In genomic region chr10:51678251-51678639, GRCm38 (mm10) we compare ENCODE assay signal across 8 mouse cellular contexts. TPM values are rescaled to one million over a fixed set of nuclear protein-coding genes. Genes with fewer than 3 reads are reported as not detected.
DNase-seq lines count a peak whose midpoint lies in the region; ATAC-seq and TF ChIP-seq lines count a peak whose summit lies in the region.

No protein-coding gene starts in this region.

- no peaks in the 10 kb centered on the region for H3K9me3 ChIP-seq in lung, embryonic 14.5 days (ENCODE audit: low read depth, low read length)
- H3K9me3 ChIP-seq in embryonic facial prominence, embryonic 14.5 days (ENCODE audit: control insufficient read depth, low read length): no peaks in the 10 kb centered on the region
- no peaks in the 10 kb centered on the region for H3K9me3 ChIP-seq in limb, embryonic 10.5 days (replicated peaks)
- no peaks in the 10 kb centered on the region for H3K9me3 ChIP-seq in neural tube, embryonic 13.5 days

- no peak for TF ChIP-seq CTCF in lung, embryonic 14.5 days (IDR thresholded peaks at IDR 0.05; ENCODE audit: low read depth)

- H3K27me3 ChIP-seq in lung, embryonic 14.5 days (ENCODE audit: insufficient read depth, low read length): peaks cover 22% of the 10 kb centered on the region
- H3K27me3 ChIP-seq in embryonic facial prominence, embryonic 14.5 days (replicated peaks; ENCODE audit: control insufficient read depth, insufficient read depth, low read length): peaks cover 26% of the 10 kb centered on the region
- H3K27me3 ChIP-seq in limb, embryonic 10.5 days (ENCODE audit: low read depth, poor library complexity, severe bottlenecking): peaks cover 40% of the 10 kb centered on the region
- H3K27me3 ChIP-seq in neural tube, embryonic 13.5 days: peaks cover 35% of the 10 kb centered on the region

- ATAC-seq in lung, embryonic 14.5 days (ENCODE audit: insufficient read depth): no peak
- ATAC-seq in embryonic facial prominence, embryonic 14.5 days (ENCODE audit: low read depth): no peak
- peak; percentile 36; the same call in 1 of the 2 replicates for ATAC-seq in neural tube, embryonic 13.5 days (ENCODE audit: low read depth)

- 20% methylated on average over 10 of the region's 10 CpGs for WGBS in lung, embryonic 14.5 days
- 16% methylated on average over 10 of the region's 10 CpGs for WGBS in embryonic facial prominence, embryonic 14.5 days
- WGBS in limb, embryonic 10.5 days: 8% methylated on average over 10 of the region's 10 CpGs
- 3% methylated on average over 10 of the region's 10 CpGs for WGBS in neural tube, embryonic 13.5 days

- H3K4me1 ChIP-seq in lung, embryonic 14.5 days (ENCODE audit: insufficient read depth): no peaks in the 10 kb centered on the region
- no peaks in the 10 kb centered on the region for H3K4me1 ChIP-seq in embryonic facial prominence, embryonic 14.5 days (ENCODE audit: control insufficient read depth, insufficient read depth, low read length)
- peaks cover 10% of the 10 kb centered on the region for H3K4me1 ChIP-seq in limb, embryonic 10.5 days
- peaks cover 15% of the 10 kb centered on the region for H3K4me1 ChIP-seq in neural tube, embryonic 13.5 days (replicated peaks)

- peak overlapping the region; percentile 67 for H3K4me2 ChIP-seq in lung, embryonic 14.5 days
- H3K4me2 ChIP-seq in embryonic facial prominence, embryonic 14.5 days (ENCODE audit: low read depth, low read length): peak overlapping the region; percentile 71
- H3K4me2 ChIP-seq in neural tube, embryonic 13.5 days: peak overlapping the region; percentile 96

- no peak overlapping the region for H3K27ac ChIP-seq in lung, embryonic 14.5 days (ENCODE audit: low read depth)
- no peak overlapping the region for H3K27ac ChIP-seq in embryonic facial prominence, embryonic 14.5 days (replicated peaks; ENCODE audit: low read depth, low read length)
- no peak overlapping the region for H3K27ac ChIP-seq in limb, embryonic 10.5 days
- H3K27ac ChIP-seq in neural tube, embryonic 13.5 days (replicated peaks): no peak overlapping the region

- peak overlapping the region; percentile 39 for H3K4me3 ChIP-seq in lung, embryonic 14.5 days (ENCODE audit: low read depth, low read length)
- H3K4me3 ChIP-seq in embryonic facial prominence, embryonic 14.5 days (ENCODE audit: low read depth, low read length): peak overlapping the region; percentile 39
- peak overlapping the region; percentile 52 for H3K4me3 ChIP-seq in limb, embryonic 10.5 days
- peak overlapping the region; percentile 47 for H3K4me3 ChIP-seq in neural tube, embryonic 13.5 days

- DNase-seq in lung, embryonic 14.5 days: no peak
- no peak for DNase-seq in lung, adult 18-20 months
- no peak for DNase-seq in embryonic facial prominence, embryonic 14.5 days (ENCODE audit: low spot score)
- DNase-seq in limb, embryonic 10.5 days (ENCODE audit: low spot score): peak; percentile 32
- no peak for DNase-seq in spleen, adult 18-20 months
- DNase-seq in cerebellum, postnatal 14 days: no peak
- DNase-seq in Muller cell, postnatal 12 days (ENCODE audit: inconsistent ontology term): no peak

- H3K9ac ChIP-seq in lung, embryonic 14.5 days: no peak overlapping the region
- no peak overlapping the region for H3K9ac ChIP-seq in embryonic facial prominence, embryonic 14.5 days (ENCODE audit: low read depth, low read length)
- H3K9ac ChIP-seq in neural tube, embryonic 13.5 days: peak overlapping the region; percentile 64; the same call in 1 of the 2 replicates

- H3K36me3 ChIP-seq in lung, embryonic 14.5 days (ENCODE audit: insufficient read depth): no peaks in the 10 kb centered on the region
- H3K36me3 ChIP-seq in embryonic facial prominence, embryonic 14.5 days (ENCODE audit: control insufficient read depth, insufficient read depth, low read length): no peaks in the 10 kb centered on the region
- H3K36me3 ChIP-seq in limb, embryonic 10.5 days: no peaks in the 10 kb centered on the region
- H3K36me3 ChIP-seq in neural tube, embryonic 13.5 days: no peaks in the 10 kb centered on the region

RNA-seq across cellular contexts. Expression of gene Rfx6, which starts 0.7 kb away (rescaled TPM):
- 0.13 TPM in 1 of 2 replicates, not detected in the other for polyA plus RNA-seq in lung, embryonic 14.5 days (2014; fragmentation: Nextera tagmentation; extraction: Ambion mirVana)
- not detected in 2 replicates for polyA plus RNA-seq in embryonic facial prominence, embryonic 14.5 days (2014; fragmentation: Nextera tagmentation; extraction: Ambion mirVana)
- polyA plus RNA-seq in limb, embryonic 10.5 days (2016; fragmentation: Nextera tagmentation; extraction: Ambion mirVana): not detected in 2 replicates
- 0.10 and 0.36 TPM in 2 replicates for polyA plus RNA-seq in neural tube, embryonic 13.5 days (2015; fragmentation: Nextera tagmentation; extraction: Ambion mirVana)

RNA-seq across cellular contexts. Expression of gene Gprc6a, which starts 47.0 kb away (rescaled TPM):
- 1.9 and 2.0 TPM in 2 replicates for polyA plus RNA-seq in lung, embryonic 14.5 days (2014; fragmentation: Nextera tagmentation; extraction: Ambion mirVana)
- not detected in 2 replicates for polyA plus RNA-seq in embryonic facial prominence, embryonic 14.5 days (2014; fragmentation: Nextera tagmentation; extraction: Ambion mirVana)
- polyA plus RNA-seq in limb, embryonic 10.5 days (2016; fragmentation: Nextera tagmentation; extraction: Ambion mirVana): not detected in 2 replicates
- not detected in 2 replicates for polyA plus RNA-seq in neural tube, embryonic 13.5 days (2015; fragmentation: Nextera tagmentation; extraction: Ambion mirVana)
